Mouse (Mus musculus) subcutaneous adipose tissue, adult 2 months (tissue): Measurements from ENCODE around the gene Lbhd2. TPM values are rescaled to one million over a fixed set of nuclear protein-coding genes. Genes with fewer than 3 reads are reported as not detected.

Experiments used
- polyA plus RNA-seq: library from polyadenylated mRNA; depleted of rRNA; stranded (reverse); fragments of >200 nt; gene quantifications from 2 replicates; pipeline ENCODE4 v1.2.3, GENCODE M21; 2012; ENCODE audit warnings: low replicate concordance; rRNA removed

Lbhd2 gene
- polyA plus RNA-seq: 0.78 TPM in 1 of 2 replicates, not detected in the other

GRCm38 (mm10) chr12:111406622-111407021, at the start of gene Lbhd2:
Lbhd2 (plus strand) TSS chr12:111406809.

DNA sequence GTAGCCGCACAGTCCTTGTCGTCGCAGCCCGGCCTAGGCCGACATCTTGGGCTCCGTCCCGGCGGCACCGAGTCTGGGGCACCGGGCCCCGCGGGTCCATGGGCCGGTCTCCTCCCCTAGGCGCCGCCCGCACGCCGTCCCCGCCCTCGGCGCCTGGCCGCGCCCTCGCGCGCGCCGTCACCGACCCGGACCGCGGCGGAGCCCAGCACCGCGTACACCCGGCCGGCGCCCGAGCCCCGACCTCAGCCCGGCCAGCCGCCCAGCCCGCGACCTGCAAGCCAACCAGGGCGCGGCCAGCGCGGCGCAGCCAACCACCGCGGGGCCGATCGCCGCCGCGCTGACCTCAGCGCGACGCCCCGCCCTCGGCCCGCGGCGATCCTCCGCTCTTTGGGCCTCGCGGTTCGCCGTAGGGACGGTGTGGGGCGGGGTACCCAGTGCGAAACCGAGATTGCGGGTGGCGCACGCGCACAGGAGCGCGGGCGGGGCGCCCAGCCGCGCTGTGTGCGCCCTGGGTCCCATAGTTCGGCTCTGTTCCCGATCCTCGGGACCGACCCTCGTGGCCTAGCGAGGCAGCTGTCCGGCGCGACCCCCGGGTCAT, 29.1 kb upstream of the Lbhd2 start, which contains the start of gene Cdc42bpb:
Cdc42bpb (minus strand) TSS at position 343 of the 598 bp plus-strand sequence.

GRCm38 (mm10) chr12:111416921-111417779, 10.5 kb downstream of the Lbhd2 start, which contains the start of gene Exoc3l4:
Exoc3l4 (plus strand) TSS chr12:111417017.

DNA sequence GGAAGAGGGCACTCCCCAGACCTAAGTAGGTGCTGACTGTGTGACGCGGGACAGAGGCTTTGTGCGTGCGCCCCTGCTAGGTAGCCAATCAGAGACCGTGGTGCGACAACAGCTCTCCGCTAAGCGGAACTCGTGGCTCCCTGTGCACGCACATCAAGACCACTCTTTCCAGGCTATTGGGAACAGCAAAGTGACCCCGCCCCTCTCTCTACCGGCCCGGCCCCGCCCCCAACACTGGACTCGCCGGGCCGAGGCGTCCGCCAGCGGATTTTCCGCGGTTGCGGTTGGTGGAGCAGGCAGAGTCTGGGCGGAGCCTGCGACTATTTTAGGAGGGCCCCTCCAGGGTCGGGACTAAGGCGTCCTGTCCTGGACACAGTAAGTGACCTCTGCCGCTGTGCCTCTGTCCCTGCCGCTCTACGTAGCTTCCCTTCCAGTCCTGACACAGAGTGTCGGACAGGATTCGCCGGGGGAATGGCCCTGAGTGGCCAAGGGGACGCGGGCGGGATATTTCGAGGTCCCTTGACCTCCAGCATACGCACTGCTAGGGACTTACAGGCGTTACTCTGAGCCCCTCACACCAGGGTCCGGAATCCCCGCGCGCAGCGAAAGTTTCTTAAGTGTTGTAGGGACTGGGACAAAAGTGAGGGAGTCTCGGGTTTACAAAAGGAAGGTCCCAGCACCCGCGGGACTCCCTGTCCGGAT, 35.9 kb downstream of the Lbhd2 start, which contains the start of gene Tnfaip2:
Tnfaip2 (plus strand) TSS at position 161 of the 702 bp plus-strand sequence.

Other genes starting within 250 kb of the Lbhd2 start
- 12.2 and 22.6 TPM in 2 replicates for gene Traf3, start 240.4 kb upstream of the Lbhd2 start, polyA plus RNA-seq
- gene 4930595D18Rik, start 222.3 kb upstream of the Lbhd2 start, polyA plus RNA-seq: not detected in 2 replicates
- gene Amn, start 135.7 kb upstream of the Lbhd2 start, polyA plus RNA-seq: 0.10 and 0.26 TPM in 2 replicates
- gene Cdc42bpb, start 29.1 kb upstream of the Lbhd2 start, polyA plus RNA-seq: 233 and 235 TPM in 2 replicates
- 13.8 and 20.9 TPM in 2 replicates for gene Exoc3l4, start 10.2 kb downstream of the Lbhd2 start, polyA plus RNA-seq
- 24.4 and 27.3 TPM in 2 replicates for gene Tnfaip2, start 35.7 kb downstream of the Lbhd2 start, polyA plus RNA-seq
- gene Gm266, start 79.0 kb downstream of the Lbhd2 start, polyA plus RNA-seq: 0.80 and 8.4 TPM in 2 replicates
- gene Eif5, start 131.2 kb downstream of the Lbhd2 start, polyA plus RNA-seq: 58.2 and 98.2 TPM in 2 replicates
- 31.0 and 40.9 TPM in 2 replicates for gene Mark3, start 167.7 kb downstream of the Lbhd2 start, polyA plus RNA-seq